Mouse (Mus musculus) bone marrow, adult 2 months (tissue): ENCODE data around the gene Snx1. TPM values are rescaled to one million over a fixed set of nuclear protein-coding genes. Genes with fewer than 3 reads are reported as not detected.

ENCODE experiments used
- H3K27ac ChIP-seq: fragments of 200-500 bp; 2 replicates; pipeline ENCODE4 v1.5.1; 2012; ENCODE audit warnings: low read depth, mild to moderate bottlenecking, control low read depth, inconsistent platforms, low read length; ENCODE audit not compliant: control insufficient read depth, poor library complexity, insufficient read depth
- H3K4me1 ChIP-seq: fragments of 200-500 bp; 2 replicates; pipeline ENCODE4 v1.6.1; 2011; ENCODE audit warnings: low read length; ENCODE audit not compliant: control insufficient read depth, insufficient read depth
- H3K4me3 ChIP-seq: fragments of 200-500 bp; replicated peaks from 2 replicates; pipeline ENCODE3; 2011; ENCODE audit warnings: mild to moderate bottlenecking, low read depth, low read length, control low read depth; ENCODE audit not compliant: control insufficient read depth
- CTCF ChIP-seq: fragments of 200-500 bp; IDR thresholded peaks from 2 replicates; pipeline ENCODE4 v1.5.1; 2011; ENCODE audit warnings: low read length, control low read depth; ENCODE audit not compliant: control insufficient read depth, insufficient read depth
- POLR2A ChIP-seq: fragments of 200-500 bp; IDR thresholded peaks from 2 replicates; pipeline ENCODE4 v1.6.1; 2011; ENCODE audit warnings: low read depth, mild to moderate bottlenecking, control low read depth, low read length, borderline replicate concordance; ENCODE audit not compliant: control insufficient read depth
- WGBS: fragments of 180-500 bp; shearing (Covaris S2); methylation state at CpG from one replicate; pipeline ENCODE4 v1.1.7; 2018; 5-methylcytosine and 5-hydroxymethylcytosine counted together
- polyA plus RNA-seq: library from polyadenylated mRNA; stranded (reverse); fragments of >200 nt; gene quantifications from 2 replicates; pipeline ENCODE4 v1.2.4, GENCODE M21; 2011; ENCODE audit warnings: low replicate concordance; ENCODE audit not compliant: missing spikeins, insufficient read depth, insufficient read length

The Snx1 gene
- 33.7 and 44.1 TPM in 2 replicates for polyA plus RNA-seq

DNA sequence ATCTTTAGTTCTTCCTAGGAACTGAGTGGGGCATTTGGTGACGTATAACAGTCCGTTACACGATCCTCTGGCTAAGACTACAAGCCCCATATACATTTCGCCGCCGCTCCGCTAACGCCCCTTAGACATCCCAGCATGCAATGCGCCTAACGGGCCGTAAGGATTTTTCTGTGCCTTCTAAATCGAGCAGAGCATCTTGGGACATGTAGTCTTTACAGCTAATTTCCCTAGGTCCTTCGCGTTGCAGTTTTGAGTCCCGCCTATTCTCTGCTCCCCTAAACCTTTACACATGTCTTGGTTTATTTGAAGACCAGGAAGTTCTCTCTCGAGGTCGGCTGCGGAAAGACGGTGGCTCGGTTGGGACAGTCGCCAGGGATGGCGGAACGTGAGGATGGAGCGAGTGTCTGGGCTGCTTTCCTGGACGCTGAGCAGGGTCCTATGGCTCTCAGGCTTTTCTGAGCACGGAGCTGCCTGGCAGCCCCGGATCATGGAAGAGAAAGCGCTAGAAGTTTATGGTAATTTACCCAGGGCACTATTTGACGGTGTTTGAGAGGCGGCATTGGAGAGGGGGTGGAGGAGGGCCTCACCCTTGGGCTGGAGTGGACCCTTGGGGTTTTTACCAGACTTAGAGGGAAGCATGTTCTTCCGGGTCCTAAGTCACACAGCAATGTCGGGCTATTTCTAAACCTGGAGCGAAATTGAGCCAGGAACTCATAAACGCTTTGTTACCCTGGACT is at the start of gene Snx1, which contains the start of gene Ciao2a:
TSS of gene Snx1 (minus strand) at position 132 of the 737 bp plus-strand sequence.
TSS of gene Ciao2a (plus strand) at position 156 of the 737 bp plus-strand sequence.
- TF ChIP-seq CTCF (no peak), POLR2A (peak; percentile 80)
- Histone ChIP-seq H3K27ac (peak within 1 kb of the TSS; percentile 74), H3K4me3 (peak within 1 kb of the TSS; percentile 74), H3K4me1 (peaks cover 3% of the 10 kb centered on the region)
- under 1% methylated on average over 34 of the region's 34 CpGs for WGBS

DNA sequence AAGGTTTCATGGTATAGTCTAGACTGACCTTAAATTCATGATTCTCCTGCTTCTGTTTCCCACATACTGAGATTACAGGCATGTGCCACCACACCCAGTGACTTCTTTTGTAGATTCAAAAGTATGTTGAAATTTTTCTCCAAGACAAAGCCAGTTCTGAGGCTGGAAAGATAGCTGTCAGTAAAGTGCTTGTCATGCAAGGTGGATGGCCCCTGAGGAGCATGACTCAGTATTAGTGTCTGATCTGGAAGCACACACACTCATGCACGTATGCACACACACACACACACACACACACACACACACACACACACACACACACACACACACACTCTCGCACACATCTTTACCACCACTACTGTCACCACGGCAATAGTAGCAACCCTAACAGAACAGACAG is 48.6 kb upstream of the Snx1 start:
- no peak for TF ChIP-seq CTCF
- TF ChIP-seq POLR2A: no peak
- H3K4me3 ChIP-seq: no peak overlapping the region
- peaks cover 3% of the 10 kb centered on the region for H3K4me1 ChIP-seq
- H3K27ac ChIP-seq: no peak overlapping the region
- WGBS: 81% methylated on average over 3 of the region's 3 CpGs

DNA sequence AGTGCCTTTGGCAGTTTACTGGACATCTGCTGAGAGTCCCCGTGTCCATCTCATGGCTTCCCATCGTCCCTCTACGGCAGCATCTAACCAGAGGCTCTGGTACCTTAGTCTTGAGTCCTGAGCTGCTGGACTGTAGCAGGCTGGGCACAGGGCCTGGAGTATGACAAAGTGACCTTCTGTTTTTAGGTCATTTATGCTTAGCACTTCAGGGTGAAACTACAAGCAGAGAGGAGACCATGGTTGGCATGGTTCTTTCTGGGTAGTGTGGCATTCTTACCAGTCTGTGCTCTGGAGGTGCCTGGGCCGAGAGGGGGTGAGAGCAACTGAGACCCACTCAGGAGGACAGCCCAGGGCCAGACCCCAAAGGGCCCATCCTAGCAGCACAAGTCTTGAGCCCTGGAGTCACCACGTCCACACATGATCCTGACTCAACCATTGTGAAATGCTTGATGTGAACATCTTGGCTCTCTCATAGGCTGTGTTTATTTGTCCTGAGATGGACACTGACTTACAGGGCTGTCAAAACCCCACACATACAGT is 47.0 kb upstream of the Snx1 start:
- Histone ChIP-seq H3K27ac (no peak overlapping the region), H3K4me3 (no peak overlapping the region), H3K4me1 (peaks cover 3% of the 10 kb centered on the region)
- WGBS: 90% methylated on average over 5 of the region's 5 CpGs
- TF ChIP-seq POLR2A: no peak
- TF ChIP-seq CTCF: no peak

DNA sequence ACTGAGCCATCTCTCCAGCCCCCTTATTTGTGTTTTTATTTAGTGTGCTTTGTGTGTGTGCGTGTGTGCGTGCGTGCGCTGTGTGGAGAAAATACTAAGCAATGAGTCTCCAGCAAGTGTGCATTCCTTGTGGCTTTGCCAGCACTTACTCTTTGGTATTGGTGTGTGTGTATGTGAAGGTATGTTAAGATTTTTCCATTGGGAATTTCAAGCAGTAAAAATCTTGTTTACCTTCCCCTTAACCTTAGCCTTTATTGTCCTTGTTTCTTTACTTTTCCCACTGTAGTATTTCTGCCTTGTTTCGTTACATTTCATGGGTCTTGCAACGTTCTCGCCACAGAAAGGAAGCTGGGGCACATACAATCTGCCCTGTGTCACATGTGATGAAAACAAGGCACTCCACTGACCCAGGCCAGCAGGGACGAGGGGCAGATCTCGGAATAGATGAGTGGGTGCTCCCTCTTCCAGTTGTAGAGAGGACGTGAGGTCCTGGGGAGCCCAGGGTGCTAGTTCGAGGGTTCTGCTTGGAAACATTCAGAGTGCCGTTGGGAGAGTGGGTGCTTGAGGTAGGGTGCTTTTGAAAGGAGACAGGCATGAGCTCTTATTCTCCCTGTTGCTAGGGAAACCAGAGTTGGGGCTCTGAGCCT is 45.0 kb upstream of the Snx1 start:
- Histone ChIP-seq H3K4me1 (no peaks in the 10 kb centered on the region; the same call in 1 of the 2 replicates), H3K27ac (no peak overlapping the region), H3K4me3 (no peak overlapping the region)
- TF ChIP-seq POLR2A: no peak
- no peak for TF ChIP-seq CTCF
- WGBS: 67% methylated on average over 12 of the region's 12 CpGs

DNA sequence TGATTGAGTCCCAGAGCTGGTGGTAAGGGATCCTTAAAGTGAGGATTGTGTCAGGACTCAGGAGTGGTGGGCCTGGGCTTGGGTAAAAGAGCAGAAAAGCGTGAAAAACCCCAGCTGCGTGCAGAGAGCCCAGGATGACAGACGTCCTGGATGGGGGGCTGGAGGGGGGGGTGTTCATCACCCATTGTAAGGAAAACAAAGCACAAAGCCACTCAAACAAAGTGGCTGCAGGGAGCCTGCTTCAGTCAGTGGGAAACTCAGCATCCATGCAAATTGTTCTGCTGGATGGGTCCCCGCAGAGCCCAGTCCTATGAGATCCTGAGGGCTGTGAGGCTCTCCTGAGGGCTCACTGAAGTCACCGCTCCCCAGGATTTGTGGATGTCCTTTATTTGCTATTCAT is 44.1 kb upstream of the Snx1 start:
- Histone ChIP-seq H3K4me3 (no peak overlapping the region), H3K27ac (no peak overlapping the region), H3K4me1 (peaks cover 1% of the 10 kb centered on the region)
- TF ChIP-seq POLR2A (no peak), CTCF (no peak)
- 90% methylated on average over 5 of the region's 5 CpGs for WGBS

DNA sequence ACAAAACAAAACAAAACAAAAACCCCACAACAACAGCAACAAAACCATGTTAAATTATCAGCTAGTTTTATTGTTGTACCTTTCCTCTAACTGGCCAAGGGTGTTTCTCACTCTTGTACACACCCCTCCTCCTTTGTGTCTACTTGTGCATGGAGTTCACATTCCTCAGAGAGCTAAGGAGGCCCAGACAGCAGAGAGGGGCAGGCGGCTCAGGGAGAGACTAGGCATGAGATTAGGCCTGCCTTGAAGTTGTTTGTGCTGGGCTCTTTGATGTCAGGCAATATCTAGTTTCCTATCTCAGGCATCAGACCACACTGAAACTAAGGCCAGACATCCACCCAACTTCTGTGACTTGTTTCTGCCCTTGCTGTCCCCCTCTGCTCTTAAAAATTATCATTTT is 41.8 kb upstream of the Snx1 start:
- no peak for TF ChIP-seq CTCF
- no peak for TF ChIP-seq POLR2A
- H3K4me1 ChIP-seq: peaks cover 1% of the 10 kb centered on the region
- no peak overlapping the region for H3K27ac ChIP-seq
- 69% methylated on average over 1 of the region's 1 CpGs for WGBS
- H3K4me3 ChIP-seq: no peak overlapping the region

DNA sequence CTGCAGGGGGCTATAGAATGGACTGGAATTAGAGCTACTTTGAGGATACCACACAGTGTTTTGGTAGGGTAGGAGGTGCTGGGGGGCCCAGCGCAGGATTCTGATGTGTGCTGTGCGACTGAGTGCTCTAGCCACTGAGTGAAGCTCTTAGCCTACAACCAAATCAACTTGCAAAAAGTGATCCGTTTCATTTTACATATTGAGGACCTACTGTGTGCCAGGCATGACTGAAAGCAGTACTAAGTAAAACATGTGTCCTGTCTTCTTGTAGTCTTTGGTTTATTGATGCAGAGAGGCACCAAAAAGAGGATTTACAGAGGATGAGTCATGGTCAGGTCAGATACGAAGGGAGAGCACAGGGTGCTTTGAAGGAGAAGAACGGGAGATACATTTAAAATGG is 40.8 kb upstream of the Snx1 start:
- H3K27ac ChIP-seq: no peak overlapping the region
- 84% methylated on average over 5 of the region's 5 CpGs for WGBS

DNA sequence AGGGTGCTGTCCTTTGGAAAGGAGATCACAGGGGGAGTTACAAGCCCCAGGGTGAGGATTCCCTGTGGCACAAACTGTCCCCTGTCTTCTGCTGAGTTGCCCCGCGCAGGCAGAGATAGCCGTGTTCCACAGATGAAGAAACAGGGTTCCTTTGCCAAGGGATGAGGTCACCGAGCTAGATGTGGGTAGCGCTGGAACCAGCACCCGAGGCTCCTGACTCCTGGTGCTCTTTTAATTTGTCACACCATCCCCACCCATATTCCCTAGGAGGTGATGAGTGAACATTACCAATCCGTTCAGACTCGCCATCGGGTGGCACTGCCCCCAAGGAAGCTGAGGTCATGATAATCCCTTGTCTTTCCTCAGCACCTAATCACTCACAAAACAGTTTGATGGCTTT is 36.6 kb upstream of the Snx1 start:
- peaks cover 1% of the 10 kb centered on the region for H3K4me1 ChIP-seq
- 74% methylated on average over 9 of the region's 9 CpGs for WGBS
- peak; percentile 45; the same call in 1 of the 2 replicates for TF ChIP-seq CTCF
- TF ChIP-seq POLR2A: no peak
- H3K4me3 ChIP-seq: no peak overlapping the region
- H3K27ac ChIP-seq: no peak overlapping the region

More for the DNA sequence above, 40.8 kb upstream of the Snx1 start:
- TF ChIP-seq CTCF (no peak), POLR2A (no peak)
- Histone ChIP-seq H3K4me1 (peaks cover 1% of the 10 kb centered on the region), H3K4me3 (no peak overlapping the region)
